Mouse (Mus musculus): ENCODE data around the gene Atp6v1g1.

The Atp6v1g1 gene

DNA sequence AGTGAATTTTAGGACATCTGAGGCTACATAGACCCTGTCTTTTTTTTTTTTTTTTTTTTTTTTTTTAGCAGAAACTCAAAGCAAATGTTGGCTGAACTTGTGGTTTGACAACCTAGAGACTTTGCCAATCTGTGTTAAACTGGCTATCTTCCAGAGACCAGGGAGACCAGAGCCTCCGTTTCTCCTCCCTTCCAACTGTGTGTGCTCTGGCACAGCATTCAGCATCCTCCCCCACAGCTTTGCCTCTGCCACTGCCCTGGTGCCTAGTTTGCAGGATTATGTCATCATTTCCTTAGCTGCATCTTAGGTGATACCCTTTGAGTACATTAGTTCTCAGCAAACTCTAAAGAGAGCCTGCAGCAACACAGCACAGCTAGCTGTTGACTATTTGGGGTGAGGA, 3.2 kb downstream of the Atp6v1g1 start:
- DNase-seq: no peak

DNA sequence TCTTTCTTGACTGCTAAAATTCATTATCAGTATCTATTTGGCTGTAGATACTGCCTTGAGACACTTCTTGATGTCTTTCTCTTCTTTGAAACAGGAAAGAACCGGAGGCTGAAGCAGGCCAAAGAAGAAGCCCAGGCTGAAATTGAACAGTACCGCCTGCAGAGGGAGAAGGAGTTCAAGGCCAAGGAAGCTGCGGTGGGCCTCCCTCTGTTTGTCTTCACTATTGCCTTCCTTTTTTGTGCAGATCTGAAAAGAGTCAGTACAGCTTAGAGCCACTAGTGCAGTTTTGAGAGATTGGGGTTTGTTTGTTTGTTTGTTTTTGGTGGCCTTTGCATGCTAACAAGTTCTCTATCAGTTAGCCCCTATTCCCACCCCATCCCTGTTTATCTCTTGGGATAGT, 3.9 kb downstream of the Atp6v1g1 start:
- DNase-seq: no peak

GRCm38 (mm10) chr4:63550908-63551307, 6.3 kb downstream of the Atp6v1g1 start:
- DNase-seq: no peak

DNA sequence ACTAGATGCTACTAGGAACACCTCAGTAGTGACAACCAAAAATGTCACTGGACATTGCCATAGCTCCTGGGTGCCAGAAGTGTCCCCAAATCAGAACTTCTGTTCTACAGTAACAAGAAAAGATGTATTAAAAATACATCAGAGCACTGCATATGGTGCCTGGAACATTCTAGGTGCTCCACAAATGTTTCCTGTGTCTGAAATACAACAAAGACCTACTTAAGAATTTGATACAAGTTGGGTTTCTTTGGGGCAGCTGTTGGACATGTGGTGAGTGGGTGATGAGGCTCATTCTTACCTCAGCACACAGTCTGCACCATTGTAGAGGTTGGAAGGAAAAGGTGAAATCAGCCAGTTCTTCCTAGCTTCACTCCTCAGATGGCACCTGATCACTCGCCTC, 8.3 kb downstream of the Atp6v1g1 start:
- no peak for DNase-seq

DNA sequence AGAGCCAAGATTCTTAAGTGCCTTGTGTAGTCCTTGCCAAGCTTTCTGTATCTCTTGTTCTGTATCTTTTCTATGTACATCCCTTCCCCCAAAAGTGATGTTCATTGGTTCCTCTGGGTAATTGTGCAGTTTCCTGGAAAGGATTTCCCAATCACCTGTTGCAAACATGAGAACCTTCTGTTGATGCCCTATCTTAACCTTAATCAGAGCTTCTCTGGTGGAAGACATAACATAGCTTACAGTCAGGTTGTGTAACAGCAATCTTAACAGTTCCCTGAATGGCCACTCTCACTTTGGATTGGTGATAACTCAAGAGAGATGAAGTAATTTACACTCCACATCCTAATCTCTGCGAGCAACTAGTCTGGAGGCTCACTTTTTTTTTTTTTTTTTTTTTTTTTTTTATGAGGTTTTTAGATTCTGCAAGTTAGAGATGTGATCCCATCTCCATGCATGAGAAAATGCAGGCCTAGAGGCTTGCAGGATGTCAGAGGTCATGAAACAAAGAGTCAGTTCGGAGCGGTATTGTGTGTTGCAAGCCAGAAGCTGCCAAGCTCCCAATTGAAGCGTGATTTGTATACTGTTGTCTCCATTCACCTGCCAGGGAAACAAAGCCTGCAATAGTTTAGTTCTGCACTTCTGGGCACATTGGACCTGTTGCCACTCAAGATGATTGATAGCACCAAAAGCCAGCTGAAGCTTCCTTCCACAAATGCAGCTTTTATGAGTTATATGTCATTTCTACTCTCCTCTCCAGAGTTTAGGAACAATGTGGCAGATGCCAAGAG, 9.4 kb downstream of the Atp6v1g1 start:
- no peak for DNase-seq

DNA sequence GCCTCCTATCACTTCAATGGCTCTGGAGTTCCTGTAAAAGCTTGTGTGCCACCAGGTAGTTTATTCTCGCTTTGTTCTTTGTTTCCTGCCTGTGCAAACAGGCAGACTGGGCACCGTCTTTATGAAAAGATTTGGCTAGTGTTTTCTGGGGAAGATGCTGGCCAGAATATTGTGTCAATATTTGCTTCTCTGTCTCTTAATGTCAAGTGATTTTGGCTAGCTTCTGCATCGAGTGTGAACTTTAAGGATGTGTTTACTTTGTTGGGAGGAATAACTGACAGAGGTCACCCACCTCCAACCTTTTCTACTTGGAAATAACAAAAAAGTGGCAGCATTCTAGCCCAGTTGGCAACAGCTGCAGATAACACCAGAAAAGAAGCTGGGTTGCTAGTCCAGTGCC, 10.0 kb downstream of the Atp6v1g1 start:
- DNase-seq: no peak

DNA sequence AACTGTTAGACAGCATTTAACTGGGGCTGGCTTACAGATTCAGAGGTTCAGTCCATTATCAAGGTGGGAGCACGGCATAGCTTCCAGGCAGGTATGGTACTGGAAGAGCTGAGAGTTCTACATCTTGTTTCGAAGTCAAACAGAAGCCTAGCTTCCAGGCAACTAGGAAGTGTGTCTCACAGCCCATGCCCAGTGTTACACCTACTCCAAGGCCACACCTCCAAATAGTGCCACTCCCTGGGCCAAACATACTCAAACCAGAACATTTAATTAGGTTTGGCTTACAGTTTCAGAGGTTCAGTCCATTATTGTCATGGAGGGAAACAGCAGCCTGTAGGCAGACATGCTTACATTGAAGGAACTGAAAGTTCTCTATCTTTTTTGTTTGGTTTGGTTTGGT, 10.5 kb downstream of the Atp6v1g1 start:
- no peak for DNase-seq

DNA sequence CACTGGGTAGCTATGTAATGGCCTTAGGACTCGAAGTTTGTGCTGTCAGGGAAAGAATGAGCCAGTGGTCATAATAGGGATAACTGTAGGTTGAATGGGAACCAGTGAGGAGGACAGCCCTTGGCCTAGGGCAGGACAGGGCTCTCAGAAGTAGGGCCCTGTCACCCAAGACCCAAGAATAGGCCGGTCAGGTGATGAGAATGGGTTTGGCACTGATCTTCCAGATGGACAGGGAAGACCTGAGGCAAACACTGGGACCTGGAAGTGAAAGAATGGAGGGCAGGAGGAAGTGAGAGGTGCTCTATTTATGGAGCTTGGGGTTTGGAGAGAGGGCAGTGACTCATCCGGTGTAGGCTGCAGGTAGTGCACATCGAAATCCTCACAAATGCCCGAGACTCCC, 12.1 kb downstream of the Atp6v1g1 start:
- DNase-seq: no peak

- peak in 1 of 2 experiments; percentile 16 for DNase-seq
Observed at GRCm38 (mm10) chr4:63557124-63558059, 12.8 kb downstream of the Atp6v1g1 start.

DNA sequence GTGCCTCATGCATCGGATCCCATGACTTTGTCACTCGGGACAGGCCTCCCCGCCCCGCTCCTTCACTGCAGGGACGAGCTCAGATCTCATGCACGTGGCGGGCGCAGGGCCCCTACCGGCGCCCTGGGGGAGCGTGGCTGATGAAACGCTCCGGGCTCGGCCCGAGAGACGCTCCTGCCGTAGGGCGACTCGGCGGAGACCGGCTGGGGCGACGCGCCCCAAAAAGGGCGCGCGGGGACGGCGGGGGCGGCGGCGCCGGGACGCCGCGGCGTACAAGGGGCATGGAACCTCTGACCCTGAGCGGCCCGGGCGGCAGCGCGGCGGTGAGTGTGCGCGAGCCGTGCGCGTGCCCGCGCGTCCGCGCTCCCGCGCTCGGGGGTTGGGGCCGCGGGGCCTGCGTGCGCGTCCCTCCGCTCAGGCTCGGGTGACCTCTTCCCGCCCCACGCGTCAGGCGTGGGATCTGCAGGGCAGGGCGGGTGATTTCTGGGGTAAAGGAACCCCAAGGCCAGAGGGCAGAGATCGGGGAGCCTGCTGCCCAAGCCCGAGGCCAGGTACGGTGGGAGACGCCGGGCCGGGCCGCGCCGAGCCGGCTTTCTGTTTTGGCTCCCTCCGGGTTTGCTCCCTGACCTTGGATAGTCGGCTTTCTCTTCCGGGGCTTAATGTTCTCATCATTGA, 14.0 kb downstream of the Atp6v1g1 start, which contains the start of gene Tmem268:
Gene Tmem268 (plus strand): TSS at position 375 of the 675 bp plus-strand sequence.
- DNase-seq: peak; percentile 70 to 71

GRCm38 (mm10) chr4:63559127-63559697, 14.6 kb downstream of the Atp6v1g1 start:
- DNase-seq: peak in 1 of 2 experiments; percentile 20

- peak; percentile 29 to 34 for DNase-seq
Observed at GRCm38 (mm10) chr4:63560079-63560478, 15.5 kb downstream of the Atp6v1g1 start.

DNA sequence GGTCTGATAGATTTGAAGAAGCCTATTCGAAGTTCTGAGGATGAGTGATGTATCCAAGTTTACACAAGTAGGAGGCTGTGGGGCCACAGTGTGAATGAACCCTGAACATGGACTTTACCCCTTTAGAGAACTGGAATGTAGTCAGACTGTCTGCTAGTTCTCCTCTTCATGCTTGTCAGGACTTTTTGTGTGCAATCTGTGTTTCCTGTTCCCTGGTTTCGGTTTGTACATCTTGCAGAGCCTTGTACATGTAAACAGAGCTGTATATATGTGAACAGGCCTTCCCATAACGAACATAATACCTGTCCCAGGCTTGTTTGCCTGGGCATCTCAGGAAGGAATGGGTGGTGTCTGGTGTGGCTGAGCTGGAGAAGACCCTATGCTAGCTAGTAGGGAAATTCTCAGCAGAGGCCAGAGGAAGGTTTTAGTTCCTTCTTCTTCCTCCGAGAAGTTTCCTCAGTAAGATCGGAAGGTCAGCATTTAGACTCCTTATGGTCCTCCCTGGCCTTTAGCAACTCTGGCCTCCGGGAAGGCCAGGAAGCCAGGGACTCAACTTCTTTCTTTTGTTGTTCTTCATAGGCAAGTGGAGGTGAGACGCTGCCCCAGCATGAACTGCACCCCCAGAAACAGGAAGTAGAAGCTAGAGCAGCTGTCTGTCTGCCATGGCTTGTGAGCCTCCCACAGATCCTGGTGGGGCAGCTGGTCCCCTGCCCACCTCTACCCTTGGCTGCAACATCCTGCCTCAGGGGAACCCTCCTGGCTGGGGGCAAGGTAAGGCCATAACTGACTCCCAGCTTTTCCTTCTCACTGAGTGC, 17.5 kb downstream of the Atp6v1g1 start:
- peak; percentile 51 to 69 for DNase-seq

DNA sequence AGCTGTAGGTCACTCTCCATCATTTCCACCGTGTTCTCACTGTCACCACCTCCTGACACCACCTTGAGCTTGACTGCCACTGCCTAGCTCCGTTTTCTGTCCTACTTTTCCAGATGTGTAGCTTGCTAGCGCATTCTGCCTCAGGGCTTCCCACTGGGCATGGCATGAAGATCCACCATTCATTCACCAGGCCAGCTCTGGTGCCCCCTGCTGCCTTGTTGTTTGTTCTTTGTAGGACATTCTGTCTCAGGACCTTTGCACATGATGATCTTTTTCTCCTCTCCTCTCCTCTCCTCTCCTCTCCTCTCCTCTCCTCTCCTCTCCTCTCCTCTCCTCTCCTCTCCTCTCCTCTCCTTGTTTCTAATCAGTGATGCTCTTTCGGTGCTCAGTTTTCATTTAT, 18.2 kb downstream of the Atp6v1g1 start:
- DNase-seq: no peak

GRCm38 (mm10) chr4:63567712-63568390, 23.3 kb downstream of the Atp6v1g1 start:
- DNase-seq: no peak

DNA sequence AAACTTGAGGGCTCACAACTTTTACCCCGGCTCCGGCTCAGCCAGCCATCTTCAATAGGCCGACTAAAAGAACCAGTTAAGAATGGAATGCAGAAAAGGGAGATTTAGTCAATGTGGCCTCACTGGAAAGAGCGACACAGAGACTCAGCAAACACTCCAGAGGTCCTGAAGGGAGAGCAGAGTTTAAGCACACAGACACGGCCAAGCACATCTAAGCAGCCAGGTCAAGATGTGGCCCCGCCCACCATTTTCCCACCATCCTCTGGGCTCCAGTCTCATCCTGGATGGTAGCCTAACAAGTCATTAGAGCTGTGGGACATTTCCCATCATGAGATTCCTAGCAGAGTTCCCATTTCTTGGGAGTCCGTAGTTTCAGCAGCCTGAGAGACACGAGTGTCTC, 24.8 kb downstream of the Atp6v1g1 start:
- no peak for DNase-seq

DNA sequence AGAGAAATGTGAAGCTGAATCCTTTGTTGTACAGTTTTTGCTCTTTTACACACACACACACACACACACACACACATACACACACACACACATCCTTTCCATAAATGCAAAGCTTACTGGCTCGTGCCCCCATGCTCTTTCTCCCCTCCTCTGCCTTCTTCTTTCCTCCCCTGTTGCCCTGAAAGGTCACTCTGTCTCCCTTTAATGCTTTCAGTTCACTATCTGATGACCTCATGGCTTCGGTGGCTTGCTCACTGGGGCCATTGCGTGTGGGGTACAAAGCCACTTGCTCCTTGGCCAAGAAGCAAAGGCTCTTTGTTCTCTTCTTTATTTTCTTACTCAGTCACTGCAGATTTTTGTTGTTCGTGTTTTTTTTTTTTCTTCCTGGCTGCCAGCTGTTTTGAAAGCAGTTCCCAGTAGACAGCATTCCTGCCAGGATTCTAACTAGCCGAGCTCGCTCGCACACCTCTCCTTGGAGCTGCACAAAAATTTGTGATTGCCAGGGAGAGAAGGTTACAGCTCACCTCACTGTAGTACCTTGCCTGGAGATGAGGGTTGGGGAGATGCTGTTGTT, 25.7 kb downstream of the Atp6v1g1 start:
- no peak for DNase-seq

GRCm38 (mm10) chr4:63572621-63573020, 28.0 kb downstream of the Atp6v1g1 start:
- no peak for DNase-seq

DNA sequence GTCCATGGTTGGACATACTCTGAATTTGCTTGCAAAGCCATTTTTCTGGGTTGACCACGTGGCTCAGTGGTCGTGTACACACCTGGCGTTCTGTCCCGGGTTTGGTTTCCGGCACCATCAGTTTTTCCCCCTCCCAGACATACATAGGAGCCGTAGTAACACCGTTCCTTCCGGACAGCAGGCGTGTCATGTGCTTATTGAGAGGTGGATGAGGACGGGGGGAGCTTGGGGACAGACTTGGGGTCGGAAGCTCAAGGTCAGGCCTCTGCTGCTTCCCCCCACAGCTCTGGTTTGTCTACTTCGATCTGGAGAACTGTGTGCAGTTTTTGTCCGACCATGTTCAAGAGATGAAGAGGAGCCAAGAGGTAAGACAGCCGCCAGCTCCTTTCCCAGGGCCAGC, 35.1 kb downstream of the Atp6v1g1 start:
- no peak for DNase-seq

GRCm38 (mm10) chr4:63580078-63580477, 35.5 kb downstream of the Atp6v1g1 start:
- DNase-seq: no peak

DNA sequence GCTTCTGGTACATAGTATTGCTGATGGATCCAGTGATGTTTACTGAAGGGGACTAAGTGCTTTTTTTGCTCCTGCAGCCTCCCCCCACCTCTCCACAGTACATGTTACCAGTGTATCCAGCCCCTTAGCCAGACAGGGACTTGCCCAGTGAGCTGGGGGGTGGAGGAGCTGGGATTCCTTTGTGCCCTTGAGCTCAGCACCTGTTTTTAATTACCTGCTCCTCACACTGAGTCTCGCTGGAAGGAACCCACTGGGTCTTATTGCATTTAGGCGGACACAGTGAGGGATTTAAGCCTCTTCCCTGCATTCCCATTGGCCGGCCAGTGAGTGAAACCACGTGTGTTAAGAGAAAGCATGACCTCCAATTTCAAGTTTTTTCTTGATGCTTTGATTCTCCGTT, 38.0 kb downstream of the Atp6v1g1 start:
- no peak for DNase-seq

Measured in thymus, adult 18-20 months (tissue).